Mouse (Mus musculus) CH12.LX (cell line): ENCODE results near the gene Zfp260.

Source experiments
- CHD2 ChIP-seq: IDR thresholded peaks from 2 replicates; pipeline ENCODE4 v1.6.1; 2011; ENCODE audit warnings: low read length, improper control_type of control experiment
- CTCF ChIP-seq, 2 experiments: IDR thresholded peaks in 1 of 2; conservative IDR thresholded peaks in 1 of 2; 2 replicates each; pipeline ENCODE4 v1.5.1; 2011 to 2012; ENCODE audit warnings: low read depth in 2 of 2, low read length in 2 of 2, improper control_type of control experiment in 1 of 2, inconsistent platforms in 1 of 2, mild to moderate bottlenecking in 1 of 2, moderate library complexity in 1 of 2
- EP300 ChIP-seq: IDR thresholded peaks from 2 replicates; pipeline ENCODE4 v1.6.1; 2011; ENCODE audit warnings: low read length, improper control_type of control experiment
- JUND ChIP-seq: conservative IDR thresholded peaks from 2 replicates; pipeline ENCODE4 v1.6.1; 2011; ENCODE audit warnings: low read depth, low read length, improper control_type of control experiment
- POLR2A ChIP-seq: IDR thresholded peaks from 2 replicates; pipeline ENCODE4 v1.6.1; 2011; ENCODE audit warnings: low read depth, mild to moderate bottlenecking, improper control_type of control experiment, low read length
- ZC3H11A ChIP-seq: IDR thresholded peaks from 2 replicates; pipeline ENCODE4 v1.6.1; 2012; ENCODE audit warnings: low read depth, mild to moderate bottlenecking, inconsistent platforms, low read length, improper control_type of control experiment
- ZMIZ1 ChIP-seq: IDR thresholded peaks from 2 replicates; pipeline ENCODE4 v1.6.1; 2012; ENCODE audit warnings: low read depth, mild to moderate bottlenecking, inconsistent platforms, low read length, improper control_type of control experiment

DNA sequence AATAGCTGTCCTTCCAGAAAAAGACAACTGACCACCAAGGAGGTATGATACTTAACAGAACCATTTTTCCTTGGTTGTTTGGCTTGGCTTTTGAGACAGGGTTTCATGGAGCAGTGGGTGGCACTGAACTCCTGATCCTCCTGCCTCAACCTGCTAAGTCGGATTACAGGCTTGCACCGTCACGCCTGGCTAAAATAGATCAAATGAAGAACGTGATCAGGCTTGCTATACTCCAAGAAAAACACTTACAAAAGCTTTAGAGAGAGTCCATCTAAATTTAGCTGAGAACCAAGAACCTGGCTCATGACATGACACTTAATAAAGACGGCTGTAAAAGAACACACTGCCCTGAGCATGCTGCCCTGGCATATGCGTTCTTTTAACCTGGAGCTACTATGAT is 34.2 kb upstream of the Zfp260 start:
- TF ChIP-seq ZMIZ1, result no peak
- no peak for TF ChIP-seq POLR2A
- TF ChIP-seq ZC3H11A, result no peak
- no peak for TF ChIP-seq EP300
- no peak for TF ChIP-seq CHD2
- TF ChIP-seq JUND, result no peak
- no peak for TF ChIP-seq CTCF (conservative IDR thresholded peaks at IDR 0.05 in 1 of 2, IDR thresholded peaks at IDR 0.05 in 1 of 2; ENCODE audit: low read depth in 2 of 2, low read length in 2 of 2)
